Mouse (Mus musculus) adrenal gland, postnatal 36 days (tissue): ENCODE data around the gene Shq1. TPM values are rescaled to one million over a fixed set of nuclear protein-coding genes. Genes with fewer than 3 reads are reported as not detected.

ENCODE experiments used
- DNase-seq, 2 experiments: peaks; one replicate each; pipeline ENCODE4 v3.0.0; 2021; ENCODE audit warnings: mixed read lengths in 1 of 2
- total RNA-seq, 2 experiments: library from RNA; stranded (reverse); gene quantifications; 2 replicates each; pipeline ENCODE4 v1.2.3; 2021

The Shq1 gene
- total RNA-seq, 2 experiments from 2014 or later, result 10.3 to 11.4 TPM

DNA sequence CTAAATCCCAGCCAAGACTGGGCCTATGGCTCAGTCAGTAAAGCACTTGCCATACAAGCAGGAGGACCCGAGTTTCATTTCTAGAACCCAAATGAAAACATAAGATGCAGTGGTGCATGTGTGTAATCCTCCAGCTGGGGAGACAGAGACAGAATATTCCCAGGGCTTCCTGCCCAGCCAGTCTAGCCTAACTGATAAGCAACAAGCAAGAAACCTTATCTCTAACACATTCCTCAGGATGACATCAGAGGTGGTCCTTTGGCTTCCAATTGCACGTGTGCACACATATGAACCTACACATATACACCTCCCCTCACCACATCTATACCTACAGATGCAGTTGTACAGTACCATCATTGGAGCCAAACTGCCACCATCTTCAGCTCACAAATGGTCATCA, 2.1 kb downstream of the Shq1 start:
- DNase-seq, result no peak

DNA sequence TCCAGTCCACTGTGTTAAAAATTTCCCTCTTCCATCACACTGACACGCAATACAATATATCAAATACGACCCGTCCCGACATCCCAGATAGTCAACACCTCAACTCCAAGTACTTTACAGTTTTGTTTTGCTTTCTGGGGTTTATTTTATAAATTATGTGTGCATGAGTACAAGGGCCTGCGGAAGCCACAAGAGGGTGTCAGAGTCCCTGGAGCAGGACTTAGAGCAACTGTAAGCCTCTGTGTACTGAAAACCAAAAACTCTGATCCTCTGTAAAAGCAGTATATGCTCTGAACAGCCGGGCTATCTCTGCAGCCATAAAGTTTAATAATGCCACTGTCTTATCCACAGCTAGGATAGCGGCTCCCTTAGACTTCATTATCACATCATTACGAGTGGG, 3.3 kb downstream of the Shq1 start:
- DNase-seq, result no peak

DNA sequence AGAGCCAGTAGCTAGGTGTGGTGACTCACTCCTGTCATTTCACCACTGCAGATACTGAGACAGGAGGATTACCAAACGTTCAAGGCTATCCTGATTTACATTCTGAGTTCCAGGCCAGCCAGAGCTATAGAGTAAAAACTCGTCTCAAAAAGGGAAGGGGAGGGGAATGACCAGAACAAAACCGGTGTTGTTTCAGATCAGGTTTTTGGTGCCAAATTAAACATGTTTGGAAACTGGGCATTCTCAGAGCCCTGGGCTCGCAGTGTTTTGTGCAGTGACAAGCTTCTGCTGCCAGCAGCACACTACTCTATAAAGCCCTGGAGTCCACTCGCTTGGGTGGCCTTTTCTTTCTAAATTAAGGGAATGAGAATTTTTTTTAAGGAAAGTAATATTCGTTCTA, 8.7 kb downstream of the Shq1 start:
- DNase-seq, result no peak

DNA sequence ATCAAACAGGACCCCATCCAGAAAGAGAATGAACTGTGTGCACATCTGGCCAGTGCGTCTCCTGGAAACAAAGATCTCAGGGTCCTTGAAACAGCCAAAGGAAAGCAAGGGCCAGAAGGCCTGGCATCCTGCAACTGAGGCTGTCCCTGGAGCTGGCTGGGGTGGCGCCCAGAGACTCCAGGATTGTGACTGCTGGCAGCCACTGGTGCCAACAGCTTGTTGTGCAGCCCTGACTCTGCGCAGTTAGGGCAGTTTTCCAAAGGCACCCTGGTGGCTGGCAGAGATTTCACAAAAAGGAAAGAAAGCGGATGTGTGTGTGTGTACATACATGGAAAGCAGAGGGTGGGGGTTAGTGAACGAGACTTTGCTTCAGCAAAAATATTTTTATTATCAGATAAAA, 10.6 kb downstream of the Shq1 start:
- DNase-seq, result peak; percentile 75 to 77

DNA sequence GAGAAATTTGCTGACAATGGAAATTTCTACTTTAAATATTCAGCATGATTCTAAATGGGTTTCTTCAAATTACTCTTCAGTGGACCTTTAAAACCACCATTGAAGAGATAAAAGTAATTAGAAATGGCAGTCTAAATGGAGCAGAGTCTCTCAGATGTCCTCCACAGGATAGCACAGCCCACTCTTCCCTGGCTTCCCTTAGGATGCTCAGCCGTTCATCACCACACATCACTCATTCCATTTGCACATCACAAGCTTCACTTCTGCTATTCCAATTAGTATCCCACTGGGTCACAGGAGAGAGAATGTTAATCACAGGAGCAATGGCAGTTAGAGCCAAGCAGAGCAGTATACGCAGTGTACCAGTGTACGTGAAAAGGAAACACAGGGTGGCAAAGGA, 18.4 kb downstream of the Shq1 start:
- DNase-seq, result no peak

DNA sequence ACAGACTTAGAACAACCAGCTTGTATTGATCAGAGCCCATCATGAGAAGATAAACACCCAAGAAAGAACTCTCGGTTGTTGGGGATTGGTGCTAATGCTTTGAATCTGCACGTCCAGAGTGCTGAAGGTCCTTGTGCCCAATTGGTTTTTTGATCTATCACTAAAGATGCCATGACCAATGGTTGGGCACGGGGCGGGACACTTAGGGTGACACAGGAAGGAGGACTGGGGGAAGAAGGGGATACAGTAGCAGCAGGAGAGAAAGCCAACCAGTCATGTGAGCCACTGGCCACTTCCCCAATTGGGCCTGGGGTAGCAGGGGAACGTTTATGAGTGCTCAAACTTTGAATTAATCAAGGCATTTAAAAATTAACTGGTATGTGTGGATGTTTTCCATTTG, 23.8 kb downstream of the Shq1 start:
- no peak for DNase-seq

DNA sequence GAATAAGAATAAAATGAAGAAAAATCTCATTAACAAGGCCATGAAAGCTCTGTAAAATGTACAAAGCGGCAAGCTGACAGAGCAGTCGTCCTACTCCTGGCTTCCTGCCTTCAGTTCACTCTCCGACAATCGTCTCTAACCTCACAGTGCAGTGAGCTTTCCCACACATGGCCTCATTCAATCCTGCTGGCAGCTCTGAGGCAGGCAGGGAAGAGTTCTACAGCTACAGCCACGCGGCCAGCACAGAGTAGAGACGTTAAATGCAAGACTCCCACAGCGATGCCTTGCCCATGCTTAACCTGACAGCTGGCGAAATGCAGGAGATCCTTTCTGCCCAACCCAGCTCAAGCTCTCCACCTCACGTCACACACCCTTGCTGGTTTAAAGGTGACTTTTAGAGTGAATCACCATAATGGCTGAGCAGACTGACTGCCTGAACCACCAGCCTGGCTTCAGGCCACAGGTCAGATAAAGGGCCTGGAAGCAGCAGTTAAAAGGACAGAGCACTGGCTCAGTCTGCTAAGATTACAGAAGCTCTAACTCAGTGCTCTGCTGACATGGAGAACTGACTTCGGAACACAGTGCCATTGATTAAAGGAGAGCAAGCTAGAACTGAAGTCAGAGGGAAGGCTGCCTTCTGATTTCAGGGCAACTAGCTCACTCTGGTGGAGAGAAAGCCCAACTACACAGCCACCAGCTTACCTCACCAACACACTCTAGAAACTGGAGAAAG, 25.3 kb downstream of the Shq1 start:
- DNase-seq, result peak; percentile 72 to 77

DNA sequence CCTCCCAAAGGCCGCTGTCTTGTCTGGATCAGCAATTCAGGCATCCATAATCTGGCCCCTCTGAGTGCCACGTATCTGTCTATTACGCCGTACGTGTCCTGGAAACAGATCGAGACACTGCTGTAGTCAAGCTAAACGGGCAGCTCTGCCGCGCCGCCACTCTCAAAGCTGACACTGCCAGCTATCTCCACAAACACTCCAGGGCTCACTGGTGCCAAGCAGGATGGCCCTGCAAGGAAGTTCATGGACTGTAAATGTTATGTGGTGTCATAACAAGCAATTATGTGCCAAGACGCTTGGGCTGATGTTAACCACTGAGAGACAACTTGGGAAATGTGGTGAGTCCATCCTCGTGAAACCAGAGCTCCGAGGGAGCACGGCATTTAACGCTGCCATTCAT, 26.3 kb downstream of the Shq1 start:
- peak in 1 of 2 experiments; percentile 44 for DNase-seq

DNA sequence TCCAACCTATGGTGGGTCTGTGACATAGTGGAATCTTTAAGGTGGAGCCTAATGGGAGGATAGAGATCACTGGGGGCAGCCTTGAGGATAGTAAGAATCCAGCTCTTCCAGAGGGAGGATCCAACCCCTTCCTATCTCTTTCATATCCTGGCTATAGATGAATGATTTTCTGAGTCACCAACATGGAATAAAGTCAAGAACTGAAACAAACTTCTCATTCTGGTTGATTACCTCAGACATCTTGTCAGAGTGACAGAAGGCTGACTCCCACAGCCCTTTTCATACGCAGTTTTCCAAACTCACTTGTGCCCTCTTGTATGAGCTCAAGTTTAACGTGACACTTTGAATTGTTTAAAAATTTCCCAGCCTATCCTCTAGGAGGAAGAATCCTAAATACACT, 28.2 kb downstream of the Shq1 start:
- no peak for DNase-seq

DNA sequence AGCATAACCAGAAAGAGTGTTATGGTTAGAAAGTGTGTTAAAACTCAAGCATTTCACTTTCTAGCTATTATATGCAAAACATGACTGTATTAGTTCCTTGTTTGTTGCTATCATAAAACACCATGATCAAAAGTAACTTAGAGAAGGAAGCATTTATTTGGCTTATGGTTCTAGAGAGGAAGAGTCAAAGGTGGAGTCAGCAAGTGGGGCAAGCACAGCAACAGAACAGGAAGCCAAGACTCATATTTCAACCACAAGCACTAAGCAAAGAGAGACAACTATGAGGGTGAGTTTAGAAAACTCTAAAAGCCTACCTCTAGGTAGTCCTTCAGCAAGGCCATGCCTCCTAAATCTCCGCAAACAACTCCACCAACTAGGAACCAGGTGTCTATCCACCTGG, 30.4 kb downstream of the Shq1 start:
- DNase-seq, result no peak

DNA sequence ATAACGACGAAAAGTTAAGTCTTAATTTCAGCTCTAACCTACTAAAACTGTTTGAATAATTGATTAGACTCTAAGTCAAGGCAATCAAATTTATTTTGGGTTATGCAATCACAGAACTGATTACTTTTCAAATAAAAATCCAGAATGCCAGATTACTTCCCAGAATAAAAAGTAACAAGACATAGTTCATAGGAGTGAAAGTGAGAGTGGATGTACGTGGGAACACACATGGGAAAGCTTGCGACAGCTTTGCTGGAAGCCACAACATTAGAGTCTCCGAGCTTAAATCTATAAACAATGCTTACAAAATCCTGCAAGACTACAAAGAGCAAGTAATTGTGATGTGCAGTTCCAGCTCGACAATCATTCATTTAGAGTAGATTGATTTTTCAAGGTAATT, 41.9 kb downstream of the Shq1 start:
- DNase-seq, result no peak

DNA sequence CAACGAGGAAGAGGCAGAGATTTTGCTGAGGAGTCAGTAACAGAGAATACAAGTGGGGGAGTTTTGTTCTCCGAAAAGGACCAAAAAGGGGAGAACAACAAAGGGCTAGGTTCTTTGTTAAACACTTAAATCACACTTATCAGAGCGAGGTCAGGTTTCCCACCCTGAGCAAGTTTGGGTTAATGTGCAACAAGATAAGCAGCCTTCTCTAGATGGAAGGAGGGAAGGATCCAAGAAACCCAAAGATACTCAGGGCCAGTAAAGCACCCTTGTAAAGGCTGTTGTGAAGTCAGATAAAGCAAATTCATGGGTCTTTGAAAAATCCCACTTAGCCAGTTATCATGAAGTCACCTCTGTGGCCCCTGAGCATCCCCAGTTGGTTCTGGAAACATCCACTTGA, 42.7 kb downstream of the Shq1 start:
- no peak for DNase-seq

DNA sequence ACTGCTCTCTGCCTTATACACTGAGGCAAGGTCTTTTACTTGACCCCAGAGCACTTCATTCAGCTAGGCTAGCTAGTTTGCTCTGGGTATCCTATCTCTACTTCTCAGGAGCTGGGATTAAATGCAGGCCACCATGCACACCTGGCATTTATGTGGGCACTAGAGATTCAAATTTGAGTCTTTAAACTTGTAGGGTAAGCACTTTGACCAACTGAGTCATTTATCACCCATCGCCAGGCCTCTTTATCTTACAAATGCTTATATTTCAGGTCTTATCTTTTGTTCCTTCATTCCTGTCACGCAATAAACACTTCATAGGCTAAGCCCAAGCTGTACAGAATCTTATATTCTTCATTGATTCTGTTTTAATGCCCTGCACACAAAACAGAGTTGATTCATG, 47.0 kb downstream of the Shq1 start:
- DNase-seq, result no peak

DNA sequence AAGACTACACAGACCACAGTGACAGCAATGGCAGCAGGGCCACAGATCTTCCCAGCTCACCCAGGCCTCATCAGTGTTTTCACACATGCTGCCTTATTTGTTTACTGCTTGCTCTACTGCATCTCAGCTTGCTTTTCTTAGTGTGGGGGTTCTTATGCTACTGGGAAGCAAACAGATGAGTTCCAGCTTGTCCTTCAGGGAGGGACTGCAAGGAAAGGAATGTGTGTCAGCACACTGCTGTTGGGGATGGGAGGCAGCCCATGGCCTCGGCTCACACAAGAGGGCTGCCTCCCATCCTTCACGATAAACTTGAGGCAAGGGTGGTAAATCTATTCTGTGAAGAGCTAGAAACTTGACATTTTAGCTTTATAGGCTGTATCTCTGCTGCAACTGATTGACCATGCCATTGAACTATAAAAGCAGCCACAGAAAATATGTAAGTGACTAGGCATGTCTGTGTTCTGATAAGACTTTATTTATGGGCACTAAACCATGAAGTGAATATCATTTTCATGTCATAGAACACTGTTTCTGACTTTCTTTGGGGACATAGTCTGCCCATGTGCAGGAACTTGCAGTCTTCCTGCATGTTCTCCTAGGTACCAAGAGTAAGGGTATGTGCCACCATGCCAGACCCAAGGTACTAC, 48.0 kb downstream of the Shq1 start:
- DNase-seq, result no peak

DNA sequence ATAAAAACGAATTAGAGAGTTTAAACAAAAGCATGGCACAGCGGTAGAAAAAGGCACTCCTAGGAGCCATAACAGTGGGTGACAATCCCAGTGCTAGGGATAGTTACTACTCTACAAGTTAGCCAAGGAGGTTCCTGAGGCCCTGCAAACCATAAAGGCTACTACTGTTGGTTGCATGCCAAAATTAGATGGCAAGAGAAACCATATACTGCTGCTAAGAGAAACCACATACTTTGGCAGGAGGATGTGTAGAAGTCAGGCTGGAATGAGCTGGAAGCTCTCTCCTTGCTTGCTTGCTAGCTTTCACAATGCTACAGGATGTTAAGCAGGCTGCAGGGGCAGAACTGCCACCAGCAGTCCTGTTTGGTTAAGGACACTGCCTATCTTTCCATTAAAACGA, 50.5 kb downstream of the Shq1 start:
- no peak for DNase-seq

DNA sequence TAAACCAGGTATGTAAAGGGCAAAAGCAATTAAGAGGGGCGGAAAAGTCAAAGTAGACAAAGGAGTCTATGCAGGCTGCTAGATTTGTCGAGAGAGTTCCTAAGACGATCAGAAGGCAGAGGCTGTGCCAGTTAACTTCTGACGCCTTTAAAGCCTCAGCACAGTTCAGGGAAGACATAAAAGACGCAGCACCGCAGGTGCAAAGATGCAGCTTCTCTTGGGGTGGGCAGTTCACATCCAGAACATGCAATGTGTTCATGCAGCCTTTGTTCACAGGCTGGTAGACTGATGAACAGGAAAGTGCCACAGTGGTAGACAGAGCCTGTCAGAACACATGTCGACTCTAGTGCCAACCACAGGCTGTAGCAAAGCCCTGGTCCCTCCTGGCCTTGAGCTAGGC, 51.6 kb downstream of the Shq1 start:
- DNase-seq, result no peak

DNA sequence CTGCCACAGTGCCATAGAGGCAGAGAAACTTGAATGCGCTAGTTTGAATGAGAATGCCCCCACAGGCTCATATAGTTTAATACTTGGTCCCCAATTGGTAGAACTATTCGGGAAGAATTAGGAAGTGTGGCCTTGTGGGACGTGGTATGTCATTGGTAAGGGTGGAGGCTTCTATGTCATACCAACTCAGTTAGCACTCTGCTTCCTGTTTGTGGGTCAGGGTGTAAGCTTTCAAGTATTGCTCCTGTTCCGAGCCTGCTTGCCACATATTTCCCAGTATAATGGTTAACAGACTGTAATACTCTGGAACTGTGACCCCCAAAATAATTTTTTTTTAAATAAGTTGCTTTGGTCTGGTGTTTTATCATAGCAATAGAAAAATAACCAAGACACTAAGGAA, 54.8 kb downstream of the Shq1 start:
- DNase-seq, result no peak

DNA sequence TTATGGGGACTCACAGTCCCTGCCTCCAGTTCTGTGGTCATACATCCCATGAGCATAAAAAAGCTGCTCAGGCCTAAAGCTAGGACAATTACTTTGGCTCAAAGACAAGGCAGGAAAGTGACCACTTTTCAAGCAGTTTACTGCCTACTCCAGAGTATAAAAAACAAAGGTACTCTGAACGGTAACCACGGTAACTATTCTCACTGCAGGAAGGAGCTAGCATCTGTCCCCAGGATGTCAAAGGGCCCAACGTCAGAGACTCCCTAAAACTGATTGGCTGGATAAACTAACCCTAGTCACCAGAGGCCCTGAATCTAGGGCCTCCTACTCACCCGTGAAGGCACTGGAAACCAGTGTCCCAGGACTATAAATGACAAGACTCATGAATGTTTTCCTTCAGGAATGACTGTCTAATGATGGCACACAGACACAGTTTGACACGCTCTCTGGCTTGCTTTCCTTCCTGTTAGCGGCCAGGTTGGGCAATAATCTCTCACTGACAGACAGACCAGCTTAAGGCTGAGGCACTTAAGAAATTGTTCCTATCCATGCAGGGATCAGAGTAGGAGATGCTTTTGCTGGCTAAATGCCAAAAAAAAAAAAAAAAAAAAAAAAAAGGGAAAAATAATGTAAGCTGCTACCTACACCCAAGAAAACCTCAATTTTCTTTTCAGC, 57.2 kb downstream of the Shq1 start:
- no peak for DNase-seq

DNA sequence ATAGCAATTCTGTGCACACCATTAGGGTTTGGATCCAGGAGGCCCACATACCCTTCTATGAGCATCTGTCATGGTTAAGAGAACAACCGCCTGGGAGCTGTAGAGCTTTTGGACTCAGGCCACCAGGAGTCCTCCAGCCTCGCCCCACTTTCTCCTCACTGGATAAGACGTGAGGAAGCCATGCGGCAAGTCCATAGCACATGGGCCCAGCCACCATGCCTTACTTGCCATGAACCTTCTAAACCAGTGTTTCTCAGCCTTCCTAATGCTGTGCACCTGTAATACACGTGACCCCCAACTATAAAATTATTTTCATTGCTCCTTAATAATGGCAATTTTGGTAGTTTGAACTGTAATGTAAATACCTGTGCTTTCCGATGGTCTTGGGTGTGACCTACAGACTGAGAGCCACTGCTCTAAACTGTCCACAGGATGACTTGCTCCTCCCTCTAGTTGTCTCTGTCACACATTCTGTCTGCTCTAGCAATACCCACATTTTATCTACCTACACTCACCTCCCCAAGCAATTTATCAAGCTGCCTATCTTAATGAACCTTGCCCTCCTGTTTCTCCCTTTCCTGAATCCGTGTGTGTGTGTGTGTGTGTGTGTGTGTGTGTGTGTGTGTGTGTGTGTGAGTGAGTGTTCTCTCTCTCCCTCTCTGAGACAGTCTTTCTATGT, 59.9 kb downstream of the Shq1 start:
- no peak for DNase-seq

DNA sequence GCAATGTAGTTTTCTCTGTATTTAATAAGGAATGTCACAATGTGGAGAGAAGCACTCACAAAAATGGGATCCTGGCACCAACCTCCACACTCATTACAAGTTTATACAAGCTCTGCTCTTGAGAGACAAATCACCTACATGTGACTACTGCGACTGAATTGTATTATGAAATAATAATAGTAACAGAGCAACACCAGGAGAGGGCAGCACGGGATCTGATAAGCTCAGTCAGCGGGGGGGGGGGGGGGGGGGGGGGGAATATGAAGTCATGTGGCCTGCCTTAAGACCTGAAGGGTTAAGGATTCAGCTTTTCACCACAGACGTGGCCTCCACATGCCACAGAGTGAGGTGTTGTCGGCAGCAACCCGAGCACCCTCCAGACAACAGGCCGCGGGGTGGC, 60.8 kb downstream of the Shq1 start:
- DNase-seq, result peak in 1 of 2 experiments; percentile 19

DNA sequence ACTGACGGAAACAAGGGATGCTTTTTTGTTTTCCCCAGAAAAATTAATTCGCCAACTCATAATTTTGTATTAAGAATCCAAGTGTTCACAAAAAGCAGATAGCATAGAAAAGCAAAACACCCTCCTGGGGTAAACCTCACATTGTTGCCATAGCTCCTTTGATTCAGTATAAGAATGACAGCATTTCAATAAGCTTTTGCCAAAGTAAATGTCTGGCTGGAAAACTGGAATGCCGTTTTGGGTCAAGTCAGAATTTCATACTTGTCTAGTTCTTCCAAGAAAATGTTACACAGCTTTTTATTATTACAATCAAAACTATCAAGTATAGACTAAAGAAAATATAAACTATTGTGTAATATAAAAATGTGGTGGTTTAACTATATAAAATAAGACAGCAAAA, 61.7 kb downstream of the Shq1 start:
- no peak for DNase-seq

DNA sequence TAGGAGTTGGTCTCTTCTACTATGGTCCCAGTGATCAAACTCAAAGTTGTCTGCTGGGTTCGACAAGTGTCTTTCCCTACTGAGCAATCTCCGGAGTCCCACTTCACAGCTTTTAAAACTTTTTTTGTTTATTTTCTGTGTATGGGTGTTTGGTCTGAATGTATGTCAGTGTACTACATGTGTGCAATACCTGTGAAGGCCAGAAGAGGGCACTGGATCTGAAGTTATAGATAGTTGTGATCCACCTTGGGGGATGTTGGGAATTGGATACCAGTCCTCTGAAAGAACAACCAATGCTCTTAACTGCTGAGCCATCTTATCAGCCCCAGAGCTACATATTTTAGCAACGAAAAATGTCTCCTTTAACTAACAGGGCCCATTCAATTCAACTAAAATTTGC, 62.5 kb downstream of the Shq1 start:
- peak in 1 of 2 experiments; percentile 19 for DNase-seq

DNA sequence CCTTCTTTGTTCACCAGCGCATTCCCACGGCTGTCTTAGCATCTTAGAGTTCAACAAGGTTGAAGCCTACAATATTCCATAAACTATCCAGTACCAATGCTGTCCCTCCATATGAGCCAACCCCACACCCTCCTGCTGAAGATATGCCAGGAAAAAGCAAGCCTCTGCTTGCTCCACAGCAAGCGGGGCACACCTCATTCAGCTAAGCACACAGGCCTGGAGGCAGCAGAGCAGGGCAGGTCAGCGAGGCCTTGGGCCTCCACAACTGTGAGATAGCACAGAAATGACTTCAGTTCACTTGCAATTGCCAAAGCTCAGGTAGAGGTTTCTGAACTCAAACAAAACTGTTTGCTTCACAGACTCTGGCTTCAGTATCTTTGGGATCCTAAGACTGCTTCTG, 64.2 kb downstream of the Shq1 start:
- no peak for DNase-seq
